Mouse (Mus musculus) bone marrow macrophage, adult 2 months (primary cell): ENCODE measurements around the gene 4933405L10Rik.

Experiments used
- CTCF ChIP-seq: IDR thresholded peaks from 2 replicates; pipeline ENCODE4 v1.5.1; 2012; ENCODE audit warnings: low read depth, mild to moderate bottlenecking, low read length, moderate library complexity
- POLR2A ChIP-seq: IDR thresholded peaks from 2 replicates; pipeline ENCODE4 v1.6.1; 2012; ENCODE audit warnings: mild to moderate bottlenecking, low read depth, low read length, borderline replicate concordance

DNA sequence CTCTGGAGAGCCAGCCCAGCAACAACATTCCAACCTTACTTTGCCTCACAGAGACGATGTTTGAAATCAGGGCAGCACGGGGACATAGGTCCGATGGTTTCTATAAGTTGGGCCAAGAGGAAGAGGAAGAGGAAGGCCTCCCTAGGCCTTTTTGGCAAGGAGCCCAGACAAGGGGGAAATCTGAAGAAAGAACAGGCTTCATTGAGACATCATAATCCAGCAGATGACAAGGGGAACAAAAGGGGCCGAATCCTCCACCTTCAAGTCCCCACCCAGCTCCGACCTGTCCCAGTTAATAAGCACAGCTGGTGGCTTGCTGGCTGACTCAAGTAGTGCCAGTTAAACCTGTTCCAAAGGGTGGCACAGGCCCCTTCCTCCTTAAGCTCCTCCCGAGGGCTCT is 7.6 kb downstream of the 4933405L10Rik start:
- TF ChIP-seq CTCF (no peak), POLR2A (no peak)
